Mouse (Mus musculus) embryonic stem cell, embryonic (primary cell): ENCODE measurements at regions not wholly inside any gene's neighbourhood (a gene's known extent, or its start where the extent isn't known, plus 50 kb on each side); places are given as distances from the start of the nearest gene placed in this dataset.

Experiments
- CTCF ChIA-PET, 4 experiments: fragments of 300-600 bp in 2 of 4; fragments of 350-600 bp in 2 of 4; sonication (Branson Sonifier 250); formaldehyde crosslinking; loops; one replicate each; lab custom pipeline; 2022; ENCODE audit warnings: inconsistent platforms in 2 of 4; lab: Charles Lee
- POLR2A ChIA-PET, 4 experiments: fragments of 300-600 bp in 2 of 4; fragments of 350-600 bp in 2 of 4; sonication (Branson Sonifier 250); formaldehyde crosslinking; loops; one replicate each; lab custom pipeline; 2022; ENCODE audit warnings: antibody characterized with exemption in 4 of 4, inconsistent platforms in 1 of 4; lab: Charles Lee

DNA sequence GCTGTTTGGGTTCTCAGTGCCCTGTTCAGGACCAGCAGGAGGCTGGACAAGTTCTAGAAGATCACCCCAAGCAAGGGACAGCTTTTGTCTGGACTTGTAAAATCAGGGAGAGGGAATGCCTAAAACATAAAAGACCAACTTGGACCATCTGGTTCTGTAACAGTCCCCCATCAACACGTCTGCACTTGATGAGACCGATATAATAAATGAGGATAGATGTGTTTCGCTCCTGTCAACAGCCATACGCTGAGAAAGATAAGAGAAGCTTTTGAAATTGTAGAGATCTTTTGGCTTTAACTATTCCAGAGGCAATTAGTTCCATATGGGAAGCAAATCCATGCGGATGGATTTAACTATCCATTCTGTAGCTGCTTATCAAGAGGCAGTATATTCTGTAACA, 2561.4 kb upstream of the Gm7489 start:
- CTCF ChIA-PET: no interaction called here
- POLR2A ChIA-PET: no interaction called here

DNA sequence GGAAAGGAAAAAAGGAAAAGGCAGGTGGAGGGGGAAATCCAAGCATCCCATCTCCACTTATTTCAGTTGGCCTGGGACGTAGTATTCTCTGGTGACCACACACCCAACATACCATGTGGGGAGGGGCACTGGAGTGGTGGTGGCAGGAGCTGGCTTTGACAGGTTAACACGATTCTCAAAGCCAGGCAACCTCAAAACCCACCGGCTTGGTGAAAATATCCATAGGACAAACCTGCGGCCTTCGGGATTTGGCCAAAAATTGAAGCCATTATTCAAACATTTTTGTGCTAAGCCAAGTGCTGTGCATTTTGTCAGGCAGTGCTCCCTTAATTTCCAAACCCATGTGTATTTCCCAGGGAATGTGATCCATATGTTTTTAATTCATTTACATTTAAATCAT, 2560.5 kb upstream of the Gm7489 start:
- ChIA-PET CTCF (no interaction called here), POLR2A (no interaction called here)

DNA sequence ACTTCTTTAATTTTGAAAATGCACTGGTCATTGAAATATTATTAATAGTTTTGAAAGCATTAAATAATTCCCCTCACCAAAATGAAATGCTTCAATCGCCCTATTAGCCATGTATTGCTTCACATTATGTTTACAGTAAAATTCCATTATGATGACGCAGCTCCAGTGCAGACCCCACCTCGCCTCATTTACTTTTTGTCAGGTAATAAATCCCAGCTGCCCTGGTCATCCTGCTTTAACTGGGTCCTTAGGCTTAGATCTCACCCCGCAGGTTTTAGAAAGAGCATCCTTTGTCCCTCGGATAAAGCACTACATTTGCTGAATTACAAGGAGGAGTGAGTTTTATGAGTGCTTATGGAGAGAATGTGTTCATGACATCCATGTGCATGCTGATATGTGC, 2557.0 kb upstream of the Gm7489 start:
- CTCF ChIA-PET: no interaction called here
- POLR2A ChIA-PET: no interaction called here

DNA sequence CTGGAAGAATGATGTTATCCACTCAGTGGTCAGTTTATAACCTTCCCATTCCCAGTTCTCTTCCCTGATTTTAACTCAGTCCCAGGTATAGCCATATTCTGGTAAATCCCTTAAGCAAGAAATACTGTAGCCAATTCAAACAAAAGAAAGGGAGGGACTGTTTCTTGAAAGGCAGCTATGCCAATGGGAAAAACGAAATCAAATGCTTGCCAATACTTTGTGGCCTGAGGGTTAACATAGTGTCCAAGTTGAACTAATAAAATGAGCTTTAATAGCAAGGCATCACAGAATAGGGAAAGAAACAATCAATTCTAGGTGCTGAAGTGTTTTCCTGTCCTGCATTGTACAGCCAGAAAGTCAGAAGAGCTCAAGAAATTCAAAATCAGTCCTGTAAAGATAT, 2548.3 kb upstream of the Gm7489 start:
- CTCF ChIA-PET: no interaction called here
- POLR2A ChIA-PET: no interaction called here

DNA sequence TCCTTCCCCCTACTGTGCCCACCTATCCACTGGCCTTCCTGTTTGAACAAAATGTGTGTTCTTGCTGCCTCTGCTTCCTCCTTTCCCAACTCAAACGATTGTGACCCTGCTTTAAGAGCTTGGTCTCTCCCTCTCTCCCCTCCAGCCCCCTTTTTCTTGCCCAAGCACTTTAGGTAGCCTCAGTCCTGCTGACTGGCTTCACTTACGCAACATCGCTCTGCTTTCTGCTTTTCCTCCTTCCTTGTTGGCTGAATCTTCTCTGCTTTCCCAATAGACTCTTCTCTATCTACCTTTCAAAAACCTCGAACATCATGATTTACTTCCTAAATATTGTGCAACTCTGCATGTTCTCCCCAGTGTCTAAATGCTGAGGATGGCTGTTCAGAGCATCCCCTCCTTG, 2538.4 kb upstream of the Gm7489 start:
- CTCF ChIA-PET: no interaction called here
- POLR2A ChIA-PET: no interaction called here

DNA sequence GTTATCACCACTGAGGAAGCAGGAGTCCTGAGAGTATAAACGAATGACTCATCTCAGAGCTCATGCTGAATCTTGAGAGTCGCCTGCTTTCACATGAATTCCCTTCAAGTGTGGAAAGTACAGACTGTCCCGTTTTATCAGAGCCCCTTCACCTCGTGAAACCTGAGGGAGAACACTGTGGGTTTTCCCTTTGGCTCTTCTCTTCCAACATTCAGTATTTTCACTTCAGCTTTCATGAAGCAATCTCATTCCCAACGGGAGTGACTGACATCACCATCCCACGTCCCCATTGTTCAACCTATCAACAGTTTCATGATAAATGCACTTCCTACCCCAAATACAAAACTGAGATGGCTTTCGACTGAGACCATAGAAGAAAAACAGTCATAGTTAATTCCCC, 2521.3 kb upstream of the Gm7489 start:
- ChIA-PET POLR2A (no interaction called here), CTCF (no interaction called here)

DNA sequence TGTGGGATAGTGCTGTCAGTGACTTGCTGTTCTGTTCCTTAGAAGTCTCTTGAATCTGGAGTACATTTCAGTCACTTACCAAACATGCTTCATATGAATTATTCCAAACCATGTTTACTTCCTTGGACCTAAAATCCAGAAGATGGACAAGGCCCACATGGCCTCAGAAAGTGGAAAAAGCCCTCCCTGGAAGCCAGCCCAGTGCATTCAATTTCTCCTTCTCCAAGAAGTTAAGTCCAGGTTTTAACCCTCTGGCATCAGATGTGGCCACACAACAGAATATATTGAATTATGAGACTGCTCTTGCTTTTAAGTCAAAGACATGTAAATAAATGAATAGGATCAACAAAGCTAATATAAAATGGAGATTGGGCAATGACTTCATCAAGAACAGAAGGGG, 2513.5 kb upstream of the Gm7489 start:
- CTCF ChIA-PET: interaction anchor here in 1 of 4 experiments (0.6 kb wide), 1 partner anchor 1136 kb away, joined by 3 read pairs; no protein-coding TSS in a partner anchor
- POLR2A ChIA-PET: no interaction called here

DNA sequence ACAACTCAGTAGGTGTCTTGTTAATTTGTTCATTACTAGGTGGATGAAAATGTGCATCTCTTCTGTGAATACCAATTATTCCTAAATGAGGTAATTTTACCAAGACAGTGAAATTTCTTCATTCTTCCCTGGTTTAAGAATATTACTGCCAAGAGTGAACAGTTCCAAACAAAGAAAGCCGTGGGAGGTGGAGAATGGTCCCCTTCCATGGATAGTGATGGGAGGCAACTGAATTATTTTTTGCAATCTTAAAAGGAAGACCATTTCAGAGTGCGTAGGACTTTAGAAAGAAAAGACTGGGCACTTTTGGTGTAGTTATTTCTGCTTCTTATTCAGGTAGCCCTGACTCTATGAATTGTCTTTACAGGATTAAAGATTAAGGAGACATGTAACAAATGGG, 2494.3 kb upstream of the Gm7489 start:
- ChIA-PET POLR2A (no interaction called here), CTCF (no interaction called here)

DNA sequence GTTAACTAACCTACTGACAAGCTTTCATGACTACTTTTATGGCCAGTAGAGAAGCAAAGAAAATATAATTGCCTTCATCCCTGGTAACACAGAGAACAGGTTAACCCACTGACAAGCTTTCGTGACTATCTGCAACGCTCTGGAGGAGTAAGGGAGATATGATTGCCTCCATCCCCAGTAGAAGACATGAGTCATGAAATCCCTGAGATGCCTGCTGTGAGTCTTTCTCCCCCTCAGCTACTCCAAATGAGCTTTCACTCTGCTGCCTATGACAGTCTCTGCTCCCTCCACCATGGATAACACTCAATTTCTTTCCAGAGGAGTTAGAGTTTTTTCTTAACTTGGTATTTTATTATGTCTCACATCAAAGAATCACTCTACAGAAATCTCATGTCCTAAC, 2493.4 kb upstream of the Gm7489 start:
- POLR2A ChIA-PET: interaction anchor here in 1 of 4 experiments (0.5 kb wide), 1 partner anchor 112 kb away, joined by 3 read pairs; no protein-coding TSS in a partner anchor

DNA sequence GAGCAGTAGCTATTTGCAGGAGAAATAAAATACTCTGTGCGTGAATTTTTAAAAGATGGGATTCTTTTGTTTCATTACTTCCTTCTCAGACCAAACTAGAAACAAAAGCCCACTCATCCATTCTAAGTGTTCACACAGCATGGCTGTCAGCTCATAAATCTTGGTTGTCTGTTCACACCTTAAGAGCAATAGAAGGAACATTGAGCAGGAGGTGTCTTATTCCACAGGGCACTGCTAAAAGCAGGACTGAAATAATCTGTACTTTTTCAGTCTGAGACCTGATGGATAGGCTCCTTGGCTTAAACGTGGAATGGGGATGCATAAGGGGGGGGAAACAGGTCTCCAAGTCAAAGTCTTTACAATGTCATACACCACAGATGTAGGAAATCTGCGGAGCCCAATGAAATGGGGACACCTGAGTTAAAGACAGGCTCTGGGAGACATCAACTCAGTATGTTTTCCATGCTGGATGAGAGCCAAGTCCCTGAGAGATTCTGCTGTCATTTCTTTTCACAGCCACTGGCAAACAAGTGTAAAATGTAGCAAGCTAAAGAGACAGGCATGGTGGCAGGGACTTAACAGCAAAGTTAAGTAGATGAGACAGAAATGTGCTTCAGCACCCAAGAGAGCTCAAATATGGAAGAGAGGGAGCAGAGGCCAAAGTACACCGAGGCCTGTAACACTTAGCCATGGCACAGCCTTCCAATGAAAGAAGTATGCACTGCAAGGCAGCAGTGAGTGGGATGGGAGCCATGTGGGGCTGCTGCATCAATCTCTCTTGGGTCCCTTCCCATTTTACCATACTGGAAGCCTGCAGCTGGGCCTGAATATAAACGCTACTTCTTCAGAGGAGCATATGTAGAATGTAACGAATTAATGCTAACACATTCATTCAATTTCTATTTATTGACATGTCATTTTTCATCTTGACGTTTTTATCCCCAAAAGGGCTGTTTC, 2492.0 kb upstream of the Gm7489 start:
- ChIA-PET POLR2A (no interaction called here), CTCF (no interaction called here)

More for the DNA sequence above, 2493.4 kb upstream of the Gm7489 start:
- CTCF ChIA-PET: no interaction called here

DNA sequence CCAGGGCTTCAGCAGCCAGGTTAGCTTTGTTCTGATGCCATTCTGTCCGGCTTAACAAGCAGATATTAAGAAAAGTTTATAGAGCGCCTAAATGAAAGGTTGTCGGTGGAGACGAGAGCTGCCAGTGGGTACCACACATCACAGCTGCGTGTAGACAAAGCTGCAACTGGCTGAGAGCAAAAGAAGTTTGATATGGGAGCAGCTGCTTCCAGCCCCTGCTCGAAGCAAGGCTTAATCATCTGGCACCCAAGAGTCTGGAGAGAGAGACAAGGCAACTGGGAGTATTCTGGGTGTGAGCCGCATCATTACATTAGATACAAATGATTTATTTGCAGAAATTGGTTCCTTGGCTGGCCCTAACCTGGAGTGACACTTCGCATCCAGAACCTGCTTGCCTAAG, 2488.7 kb upstream of the Gm7489 start:
- CTCF ChIA-PET: no interaction called here
- POLR2A ChIA-PET: interaction anchor here in 1 of 4 experiments (0.5 kb wide), 1 partner anchor 1051 kb away, joined by 6 read pairs; no protein-coding TSS in a partner anchor

DNA sequence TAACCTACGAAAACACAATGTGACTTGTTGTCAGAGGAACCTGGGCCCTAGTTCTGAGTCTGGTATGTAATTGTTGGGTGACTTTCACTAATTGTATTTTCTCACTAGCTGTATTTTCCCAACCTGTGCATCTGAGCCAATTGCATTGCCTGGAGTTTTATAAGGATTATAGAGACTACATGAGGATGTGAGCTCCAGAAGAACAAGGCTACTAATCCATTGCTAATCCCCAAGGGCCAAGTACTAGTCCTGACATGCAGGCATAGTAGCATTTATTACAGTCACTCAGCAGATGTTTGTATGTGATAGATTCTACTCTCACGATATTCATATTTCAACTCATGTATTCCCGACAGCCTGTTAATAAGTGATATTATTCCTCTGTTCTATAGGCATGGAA, 2481.1 kb upstream of the Gm7489 start:
- CTCF ChIA-PET: no interaction called here
- POLR2A ChIA-PET: no interaction called here

DNA sequence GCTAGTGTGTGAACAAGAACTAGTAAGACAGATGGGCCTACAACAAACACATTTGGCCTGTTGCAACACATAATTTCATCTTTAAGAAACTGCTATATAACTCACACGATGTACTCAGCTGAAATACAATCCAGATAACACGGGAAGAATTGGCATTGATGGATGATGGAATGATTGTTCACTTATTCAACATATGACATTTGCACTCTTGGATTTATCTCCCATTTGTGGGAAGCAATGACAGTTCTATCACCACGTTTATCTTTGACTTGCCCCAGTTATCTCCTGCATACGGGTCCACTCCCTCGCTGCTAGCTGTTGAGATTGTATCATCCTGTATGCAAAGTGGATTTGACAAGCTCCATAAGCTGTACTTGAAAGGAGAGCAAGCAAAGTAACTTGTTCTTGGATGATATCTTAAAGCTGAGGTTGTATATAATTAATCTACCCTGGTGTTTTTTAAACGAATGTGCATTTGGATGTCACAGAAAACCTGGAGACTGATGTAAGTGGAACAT, 2474.9 kb upstream of the Gm7489 start:
- ChIA-PET CTCF (no interaction called here), POLR2A (no interaction called here)

DNA sequence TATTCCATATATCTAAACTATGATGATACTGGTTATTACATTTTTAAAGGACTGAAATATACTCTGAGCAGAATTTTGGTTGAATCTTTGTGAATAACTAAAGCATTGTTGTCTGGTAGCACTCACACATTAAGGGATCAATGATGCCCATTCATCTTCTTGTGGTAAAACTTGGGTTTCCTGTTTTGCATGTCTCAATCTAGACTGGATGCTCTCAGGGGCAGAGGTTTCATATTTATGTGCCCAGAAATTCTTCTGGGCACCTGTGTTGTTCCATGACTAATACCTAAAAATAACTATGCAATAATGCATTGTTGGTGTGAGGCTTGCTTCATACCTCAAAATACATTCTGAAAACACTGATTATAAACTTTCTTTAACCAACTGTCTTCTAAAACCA, 2472.7 kb upstream of the Gm7489 start:
- CTCF ChIA-PET: no interaction called here
- POLR2A ChIA-PET: no interaction called here

DNA sequence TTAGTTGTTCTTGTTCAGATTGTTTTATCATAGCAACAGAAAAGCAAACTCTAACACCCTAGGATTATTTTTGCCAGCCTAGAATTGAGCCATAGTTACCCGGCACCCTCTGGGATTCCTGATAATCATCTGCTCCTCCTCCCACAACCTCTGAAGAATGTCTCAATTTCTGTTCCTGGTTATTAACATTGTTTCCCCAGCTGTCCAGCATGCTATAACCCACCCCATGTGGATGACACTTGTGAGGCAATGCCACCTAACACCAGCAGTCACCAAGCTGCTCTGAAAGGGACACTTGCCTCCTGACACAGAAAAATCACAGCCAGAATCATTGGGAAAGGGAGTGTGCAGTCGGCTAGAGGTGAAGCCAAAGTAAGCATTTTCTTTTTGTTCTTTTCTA, 2442.1 kb upstream of the Gm7489 start:
- POLR2A ChIA-PET: no interaction called here
- CTCF ChIA-PET: interaction anchor here in 1 of 4 experiments (0.7 kb wide), 1 partner anchor 60 kb away, joined by 3 read pairs; no protein-coding TSS in a partner anchor

DNA sequence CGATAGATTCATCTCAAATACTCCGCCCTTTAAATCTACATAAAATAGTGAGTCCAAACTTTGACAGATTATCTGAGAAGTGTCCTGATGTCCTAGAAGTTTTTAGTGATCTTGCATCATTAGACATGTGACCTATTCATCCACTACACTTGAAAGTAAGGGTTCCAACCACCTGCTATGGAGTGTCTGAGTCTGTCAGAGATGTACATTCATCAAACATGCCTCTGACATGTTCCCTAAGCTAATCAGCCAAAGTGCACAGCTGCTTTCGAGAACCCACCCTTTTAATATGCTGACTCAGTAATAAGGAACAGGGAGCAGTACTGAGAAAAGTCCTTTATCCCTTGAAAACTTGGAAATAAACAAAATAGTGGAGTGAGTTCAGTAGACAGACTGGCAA, 2414.8 kb upstream of the Gm7489 start:
- ChIA-PET POLR2A (interaction anchor here in 1 of 4 experiments (0.7 kb wide), 1 partner anchor 22 kb away, joined by 3 read pairs; no protein-coding TSS in a partner anchor), CTCF (interaction anchor here in 1 of 4 experiments (0.7 kb wide), 1 partner anchor 889 kb away, joined by 3 read pairs; no protein-coding TSS in a partner anchor)

DNA sequence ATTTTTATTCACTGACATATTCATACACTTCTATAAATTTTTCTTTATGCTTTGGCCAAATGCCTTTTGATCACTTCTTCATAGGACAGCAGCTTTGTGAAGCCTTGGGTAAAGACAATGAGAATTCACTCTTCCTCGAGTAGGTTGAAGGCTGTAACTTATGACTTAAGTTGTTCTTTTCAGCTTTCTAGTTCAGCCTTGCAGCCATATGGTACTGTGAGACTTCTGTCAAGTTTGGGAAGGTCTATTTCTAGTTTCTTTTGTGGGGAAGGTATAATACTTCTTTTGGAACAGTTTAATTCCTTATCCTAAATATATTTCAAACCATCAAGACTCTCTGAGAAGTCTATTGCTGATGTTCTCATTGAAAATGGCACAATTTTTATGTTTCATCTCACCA, 2413.6 kb upstream of the Gm7489 start:
- ChIA-PET CTCF (no interaction called here), POLR2A (no interaction called here)

DNA sequence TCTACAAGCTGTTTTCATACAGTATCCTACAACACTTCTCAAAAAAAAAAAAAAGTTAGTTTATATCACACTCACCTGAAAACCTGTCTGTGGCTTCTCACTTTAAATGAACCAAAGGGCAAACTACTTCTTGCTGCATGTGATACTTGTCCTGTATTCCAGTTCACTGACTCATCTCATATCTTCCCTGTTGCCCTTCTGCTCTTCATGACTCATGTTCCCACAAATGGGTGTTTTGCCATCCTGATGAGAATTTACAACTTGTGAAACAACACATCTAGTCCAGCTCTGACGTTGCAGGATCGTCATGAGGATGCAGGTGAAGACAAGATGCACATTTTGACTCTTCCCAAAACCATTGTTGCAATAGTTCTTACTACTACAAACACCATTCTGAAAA, 2412.7 kb upstream of the Gm7489 start:
- ChIA-PET CTCF (no interaction called here), POLR2A (no interaction called here)

DNA sequence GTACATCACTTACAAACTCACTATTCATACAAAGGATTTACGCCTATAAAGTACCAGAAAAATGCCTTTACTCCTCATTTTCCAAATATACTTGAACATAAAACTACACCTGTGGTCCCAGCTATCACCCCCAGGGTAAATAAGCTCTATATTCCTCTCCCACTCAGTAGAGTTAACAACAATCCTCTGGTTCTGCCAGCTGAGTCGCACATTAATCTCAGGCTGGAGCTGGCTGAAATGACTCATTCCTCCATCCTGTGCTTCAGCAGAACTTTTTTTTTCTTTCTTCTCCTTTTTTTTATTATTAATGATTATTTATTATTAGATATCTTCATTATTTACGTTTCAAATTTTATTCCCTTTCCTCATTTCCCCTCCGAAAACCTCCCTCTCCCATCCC, 2402.8 kb upstream of the Gm7489 start:
- ChIA-PET POLR2A (no interaction called here), CTCF (interaction anchor here in 1 of 4 experiments (0.5 kb wide), 1 partner anchor 16 kb away, joined by 4 read pairs; no protein-coding TSS in a partner anchor)

DNA sequence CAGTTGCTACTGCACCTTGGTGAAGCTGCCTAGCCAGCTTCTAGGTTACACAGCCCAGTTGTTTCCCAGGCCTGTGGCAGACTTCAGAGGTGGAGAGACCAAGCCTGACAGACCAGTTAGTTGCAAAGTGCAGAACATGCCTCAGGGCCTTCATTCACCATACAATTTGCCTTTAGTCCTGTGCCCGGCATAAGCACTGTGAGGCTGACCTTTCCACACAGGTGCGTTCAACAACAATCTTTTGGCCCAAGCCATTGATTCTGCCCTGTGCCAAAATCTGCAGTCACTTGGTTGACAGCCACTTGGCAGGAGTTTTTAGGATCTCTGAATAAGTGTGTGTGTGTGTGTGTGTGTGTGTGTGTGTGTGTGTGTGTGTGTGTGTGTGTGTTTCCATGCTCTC, 2400.5 kb upstream of the Gm7489 start:
- CTCF ChIA-PET: interaction anchor here in 1 of 4 experiments (0.6 kb wide), 1 partner anchor 348 kb away, joined by 3 read pairs; no protein-coding TSS in a partner anchor
- POLR2A ChIA-PET: no interaction called here
